Mouse (Mus musculus) embryonic fibroblast, embryonic 13.5 days (primary cell): ENCODE measurements around the gene Olfr1362.

Experiments used
- CTCF ChIP-seq: IDR thresholded peaks from 2 replicates; pipeline ENCODE4 v1.5.1; 2011; ENCODE audit warnings: mild to moderate bottlenecking, control low read depth, low read length, moderate library complexity, borderline replicate concordance; ENCODE audit not compliant: insufficient read depth
- POLR2A ChIP-seq: IDR thresholded peaks from 2 replicates; pipeline ENCODE4 v1.6.1; 2011; ENCODE audit warnings: low read depth, mild to moderate bottlenecking, control low read depth, low read length, moderate library complexity

- TF ChIP-seq POLR2A: no peak
- no peak for TF ChIP-seq CTCF
Observed at GRCm38 (mm10) chr13:21581659-21582058, 32.2 kb downstream of the Olfr1362 start, which contains the start of gene Olfr1364.
